Mouse (Mus musculus): ENCODE results near the gene Etfbkmt.

DNA sequence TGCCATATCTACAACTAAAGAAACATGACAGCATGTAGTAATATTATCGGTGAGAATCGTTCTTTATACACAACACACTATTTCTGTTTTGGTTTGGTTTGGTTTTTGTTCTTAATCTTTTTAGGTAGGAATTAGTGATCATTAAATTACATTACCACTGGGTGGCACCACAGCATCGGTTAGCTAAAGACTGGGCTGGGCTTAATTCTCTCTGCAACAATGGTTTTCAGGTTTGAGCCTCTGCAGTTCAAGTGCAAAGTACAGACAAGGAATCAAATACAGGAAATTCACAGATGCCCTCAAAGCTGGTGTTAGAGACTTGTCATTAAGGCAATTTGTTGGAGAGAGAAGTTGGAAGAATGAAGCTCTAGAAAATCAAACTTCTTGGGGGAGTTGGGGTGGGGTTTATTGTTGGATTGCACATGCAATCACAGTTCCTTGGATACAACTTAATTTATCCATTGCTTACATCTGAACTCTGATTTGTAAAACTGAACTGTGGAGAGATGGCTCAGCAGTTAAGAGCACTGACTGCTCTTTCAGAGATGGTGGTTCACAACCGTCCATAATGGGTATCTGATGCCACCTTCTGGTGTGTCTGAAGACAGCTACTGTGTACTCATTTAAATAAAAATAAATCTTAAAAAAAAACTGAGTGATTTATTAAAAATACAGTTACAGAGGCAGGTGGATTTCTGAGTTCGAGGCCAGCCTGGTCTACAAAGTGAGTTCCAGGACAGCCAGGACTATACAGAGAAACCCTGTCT is 7.2 kb upstream of the Etfbkmt start:
- TF ChIP-seq CTCF (IDR thresholded peaks at IDR 0.05; ENCODE audit: borderline replicate concordance, insufficient read depth, low read depth, low read length), result peak; percentile 66; the same call in 1 of the 2 replicates
- no peak for TF ChIP-seq POLR2A (IDR thresholded peaks at IDR 0.05; ENCODE audit: borderline replicate concordance, insufficient read depth, low read length)
